Mouse (Mus musculus) heart, adult 2 months (tissue): Measurements from ENCODE around the gene Tnip1. TPM values are rescaled to one million over a fixed set of nuclear protein-coding genes. Genes with fewer than 3 reads are reported as not detected.
A peak's percentile ranks its signal among the peaks of the same experiment; 100 is the strongest.

Source experiments
- DNase-seq, 2 experiments: peaks; one replicate each; pipeline ENCODE4 v3.0.0; 2021
- H3K27ac ChIP-seq: fragments of 200-600 bp; 2 replicates; pipeline ENCODE4 v1.8.1; 2022
- H3K27me3 ChIP-seq: fragments of 200-500 bp; 2 replicates; pipeline ENCODE4 v1.6.1; 2012; ENCODE audit warnings: mild to moderate bottlenecking, low read length, inconsistent platforms, mixed read lengths; ENCODE audit not compliant: control insufficient read depth, insufficient read depth
- H3K36me3 ChIP-seq: fragments of 200-500 bp; 2 replicates; pipeline ENCODE4 v1.6.1; 2012; ENCODE audit warnings: low read length, inconsistent platforms; ENCODE audit not compliant: control insufficient read depth, insufficient read depth
- H3K4me1 ChIP-seq: fragments of 200-500 bp; 2 replicates; pipeline ENCODE4 v1.6.1; 2011; ENCODE audit warnings: low read length; ENCODE audit not compliant: control insufficient read depth, insufficient read depth
- H3K4me3 ChIP-seq: fragments of 200-600 bp; 2 replicates; pipeline ENCODE4 v1.8.1; 2022
- H3K79me2 ChIP-seq: fragments of 200-500 bp; replicated peaks from 2 replicates; pipeline ENCODE4 v1.6.1; 2012; ENCODE audit warnings: mild to moderate bottlenecking, inconsistent platforms, low read length, moderate library complexity, mixed read lengths; ENCODE audit not compliant: control insufficient read depth, insufficient read depth
- H3K9ac ChIP-seq: fragments of 200-500 bp; 2 replicates; pipeline ENCODE4 v1.6.1; 2012; ENCODE audit warnings: low read depth, mild to moderate bottlenecking, control low read depth, inconsistent platforms, low read length, mixed read lengths
- CTCF ChIP-seq: fragments of 200-600 bp; IDR thresholded peaks from 2 replicates; pipeline ENCODE4 v1.8.1; 2022; ENCODE audit warnings: antibody characterized with exemption, mild to moderate bottlenecking, moderate library complexity
- EP300 ChIP-seq: fragments of 200-500 bp; IDR thresholded peaks from 2 replicates; pipeline ENCODE4 v1.6.1; 2011; ENCODE audit warnings: low read depth, low read length, control low read depth; ENCODE audit not compliant: insufficient read depth
- POLR2A ChIP-seq: fragments of 200-500 bp; IDR thresholded peaks from 2 replicates; pipeline ENCODE4 v1.6.1; 2011; ENCODE audit warnings: mild to moderate bottlenecking, low read depth, low read length, control low read depth; ENCODE audit not compliant: insufficient read depth
- WGBS: fragments of 180-500 bp; shearing (Covaris S2); methylation state at CpG from one replicate; pipeline ENCODE4 v1.1.7; 2018; 5-methylcytosine and 5-hydroxymethylcytosine counted together
- intact Hi-C: fragments of 180-260 bp; cut with DNase I; formaldehyde crosslinking; loops from one replicate; pipeline ENCODE4 v1.15.1; 2025
- polyA plus RNA-seq: library from polyadenylated mRNA; depleted of rRNA; stranded (reverse); fragments of >200 nt; gene quantifications from 2 replicates; pipeline ENCODE4 v1.2.3, GENCODE M21; 2012
- total RNA-seq, 2 experiments: library from RNA; stranded (reverse); gene quantifications; 2 replicates each; pipeline ENCODE4 v1.2.3; 2021

Gene Tnip1
- total and polyA plus RNA-seq, 3 experiments, result 25.9 to 34.4 (median 31.9) TPM

DNA sequence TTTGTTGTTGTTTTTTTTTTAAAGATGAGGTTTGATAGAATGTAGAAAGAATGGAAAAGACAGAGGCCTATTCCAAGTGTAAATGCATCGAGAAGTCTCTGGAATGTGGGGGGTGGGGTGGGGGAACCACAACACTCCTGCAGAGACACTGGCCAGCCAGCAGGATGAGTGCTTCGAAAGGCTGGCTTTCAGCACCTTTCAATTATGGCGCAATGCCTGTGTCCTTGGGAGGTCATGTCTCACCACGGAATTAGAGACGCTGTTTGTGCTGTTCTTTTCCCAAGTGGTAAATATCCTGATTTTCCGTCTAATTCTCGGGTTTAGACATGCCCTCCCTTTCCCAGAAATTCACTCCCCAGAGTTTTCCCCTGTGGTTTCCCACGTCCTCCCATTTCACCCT is 80.0 kb downstream of the Tnip1 start:
- peak; percentile 79 for DNase-seq
- peak overlapping the region; percentile 84 for H3K27ac ChIP-seq
- peaks cover 20% of the 10 kb centered on the region for H3K4me1 ChIP-seq
- H3K27me3 ChIP-seq, result no peaks in the 10 kb centered on the region
- H3K36me3 ChIP-seq, result no peaks in the 10 kb centered on the region; the same call in 1 of the 2 replicates
- intact Hi-C loops, result loop anchor here (5.0 kb wide), 1 partner anchor 155 kb away; no protein-coding TSS in a partner anchor
- WGBS, result 29% methylated on average over 8 of the region's 8 CpGs
- H3K9ac ChIP-seq, result no peak overlapping the region
- H3K4me3 ChIP-seq, result no peak overlapping the region
- TF ChIP-seq POLR2A (0 out of 2 replicates have a peak, but pooled peaks have one; percentile 26), EP300 (peak; percentile 99), CTCF (peak; percentile 56)
- H3K79me2 ChIP-seq, result no peaks in the 10 kb centered on the region

- H3K79me2 ChIP-seq, result no peaks in the 10 kb centered on the region
- H3K4me1 ChIP-seq, result peaks cover 20% of the 10 kb centered on the region
- no peak for TF ChIP-seq CTCF
- no peak for TF ChIP-seq POLR2A
- 0 out of 2 replicates have a peak, but pooled peaks have one; percentile 22 for TF ChIP-seq EP300
- no peaks in the 10 kb centered on the region for H3K27me3 ChIP-seq
- H3K9ac ChIP-seq, result no peak overlapping the region
- intact Hi-C loops, result loop anchor here (5.0 kb wide), 1 partner anchor 156 kb away; no protein-coding TSS in a partner anchor
- WGBS, result 5% methylated on average over 2 of the region's 2 CpGs
- H3K4me3 ChIP-seq, result no peak overlapping the region
- H3K27ac ChIP-seq, result peak overlapping the region; percentile 78
- no peaks in the 10 kb centered on the region; the same call in 1 of the 2 replicates for H3K36me3 ChIP-seq
- peak in 1 of 2 experiments; percentile 31 for DNase-seq
Observed at GRCm38 (mm10) chr11:54881051-54881474, 81.7 kb downstream of the Tnip1 start.

DNA sequence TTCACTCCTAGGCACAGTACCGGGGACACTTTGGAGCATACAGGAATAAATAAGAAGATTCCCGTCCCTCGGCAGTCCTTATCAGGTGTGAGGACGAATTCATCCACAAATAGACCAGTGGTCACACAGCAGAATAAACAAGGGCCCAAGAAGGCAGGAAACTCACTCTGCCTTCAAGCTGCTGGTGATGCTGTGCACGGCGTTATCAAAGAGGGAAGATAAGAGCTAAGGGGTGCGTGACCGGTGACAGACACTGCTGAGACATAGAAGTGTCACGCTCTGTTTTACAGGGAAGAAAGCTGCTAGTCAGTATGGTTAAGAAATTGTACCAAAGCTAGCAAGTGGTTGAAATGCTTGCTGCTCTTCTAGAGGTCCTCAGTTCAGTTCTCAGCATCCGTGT is 82.8 kb downstream of the Tnip1 start:
- WGBS, result 38% methylated on average over 10 of the region's 10 CpGs
- 0 out of 2 replicates have a peak, but pooled peaks have one; percentile 46 for TF ChIP-seq EP300
- TF ChIP-seq POLR2A, result no peak
- peak overlapping the region; percentile 78 for H3K27ac ChIP-seq
- no peaks in the 10 kb centered on the region for H3K79me2 ChIP-seq
- no peak overlapping the region for H3K9ac ChIP-seq
- H3K36me3 ChIP-seq, result no peaks in the 10 kb centered on the region; the same call in 1 of the 2 replicates
- peaks cover 20% of the 10 kb centered on the region for H3K4me1 ChIP-seq
- intact Hi-C loops, result loop anchor here (1.0 to 10.0 kb wide), 4 partner anchors 47 to 205 kb away; no protein-coding TSS in a partner anchor
- DNase-seq, result peak in 1 of 2 experiments; percentile 34
- no peak overlapping the region for H3K4me3 ChIP-seq
- H3K27me3 ChIP-seq, result no peaks in the 10 kb centered on the region

GRCm38 (mm10) chr11:54879434-54879833 is 83.3 kb downstream of the Tnip1 start:
- TF ChIP-seq CTCF, result peak; percentile 86
- peak; percentile 75; the same call in 1 of the 2 replicates for TF ChIP-seq EP300
- no peak for TF ChIP-seq POLR2A
- 13% methylated on average over 4 of the region's 4 CpGs for WGBS
- Histone ChIP-seq H3K4me3 (no peak overlapping the region), H3K36me3 (no peaks in the 10 kb centered on the region; the same call in 1 of the 2 replicates), H3K79me2 (no peaks in the 10 kb centered on the region), H3K27me3 (no peaks in the 10 kb centered on the region), H3K9ac (peak overlapping the region; percentile 32; the same call in 1 of the 2 replicates), H3K27ac (peak overlapping the region; percentile 78), H3K4me1 (peaks cover 20% of the 10 kb centered on the region)
- peak; percentile 49 to 56 for DNase-seq
- intact Hi-C loops, result loop anchor here (1.0 to 10.0 kb wide), 3 partner anchors 48 to 205 kb away; no protein-coding TSS in a partner anchor

- H3K79me2 ChIP-seq, result no peaks in the 10 kb centered on the region
- H3K27ac ChIP-seq, result no peak overlapping the region
- H3K4me3 ChIP-seq, result no peak overlapping the region
- intact Hi-C loops, result loop anchor here (1.0 to 10.0 kb wide), 3 partner anchors 48 to 206 kb away; no protein-coding TSS in a partner anchor
- no peaks in the 10 kb centered on the region for H3K27me3 ChIP-seq
- H3K4me1 ChIP-seq, result peaks cover 18% of the 10 kb centered on the region
- no peak for DNase-seq
- TF ChIP-seq EP300 (no peak), POLR2A (no peak), CTCF (no peak)
- no peaks in the 10 kb centered on the region; the same call in 1 of the 2 replicates for H3K36me3 ChIP-seq
- H3K9ac ChIP-seq, result no peak overlapping the region
- WGBS, result 71% methylated on average over 6 of the region's 6 CpGs
Observed at GRCm38 (mm10) chr11:54878893-54879292, 83.8 kb downstream of the Tnip1 start.

GRCm38 (mm10) chr11:54876031-54876430 is 86.7 kb downstream of the Tnip1 start:
- no peak overlapping the region for H3K4me3 ChIP-seq
- TF ChIP-seq CTCF (no peak), EP300 (no peak), POLR2A (no peak)
- peaks cover 3% of the 10 kb centered on the region; the same call in 1 of the 2 replicates for H3K36me3 ChIP-seq
- no peaks in the 10 kb centered on the region for H3K79me2 ChIP-seq
- H3K4me1 ChIP-seq, result peaks cover 6% of the 10 kb centered on the region
- H3K27ac ChIP-seq, result no peak overlapping the region
- WGBS, result 92% methylated on average over 5 of the region's 5 CpGs
- no peak overlapping the region for H3K9ac ChIP-seq
- intact Hi-C loops, result loop anchor here (10.0 kb wide), 1 partner anchor 209 kb away; no protein-coding TSS in a partner anchor
- DNase-seq, result no peak
- no peaks in the 10 kb centered on the region for H3K27me3 ChIP-seq
